Mouse (Mus musculus) hindbrain, embryonic 14.5 days (tissue): Measurements from ENCODE around the gene Pik3cd. TPM values are rescaled to one million over a fixed set of nuclear protein-coding genes. Genes with fewer than 3 reads are reported as not detected.
A peak's percentile ranks its signal among the peaks of the same experiment; 100 is the strongest.

Experiments used
- ATAC-seq: fragments of 200-750 bp; cut with Nextera tagmentation; 2 replicates; pipeline ENCODE4 v1.8.0; 2017; ENCODE audit warnings: moderate number of reproducible peaks, mild to moderate bottlenecking, moderate TSS enrichment, moderate library complexity; ENCODE audit not compliant: low FRiP score
- DNase-seq: peaks from one replicate; pipeline ENCODE4 v3.0.0-alpha.2; 2015; ENCODE audit warnings: low spot score
- H3K27ac ChIP-seq: fragments of 300-500 bp; sonication (generic); 2 replicates; pipeline ENCODE4 v1.5.1; 2014; ENCODE audit warnings: mild to moderate bottlenecking, moderate library complexity
- H3K27me3 ChIP-seq: fragments of 300-500 bp; sonication (generic); 2 replicates; pipeline ENCODE4 v1.6.1; 2014; ENCODE audit warnings: mild to moderate bottlenecking, low read length, mixed read lengths; ENCODE audit not compliant: control insufficient read depth, insufficient read depth
- H3K36me3 ChIP-seq: fragments of 300-500 bp; sonication (generic); replicated peaks from 2 replicates; pipeline ENCODE4 v1.6.1; 2014; ENCODE audit not compliant: control insufficient read depth, insufficient read depth
- H3K4me1 ChIP-seq: fragments of 300-500 bp; sonication (generic); replicated peaks from 2 replicates; pipeline ENCODE4 v1.6.1; 2014; ENCODE audit warnings: antibody characterized with exemption, low read length, mixed read lengths; ENCODE audit not compliant: control insufficient read depth, insufficient read depth
- H3K4me2 ChIP-seq: fragments of 300-500 bp; sonication (generic); replicated peaks from 2 replicates; pipeline ENCODE4 v1.6.1; 2014; ENCODE audit warnings: mild to moderate bottlenecking, moderate library complexity
- H3K4me3 ChIP-seq: fragments of 300-500 bp; sonication (generic); replicated peaks from 2 replicates; pipeline ENCODE4 v1.5.1; 2014; ENCODE audit warnings: mild to moderate bottlenecking, low read length
- H3K9ac ChIP-seq: fragments of 300-500 bp; sonication (generic); 2 replicates; pipeline ENCODE4 v1.6.1; 2014
- H3K9me3 ChIP-seq: fragments of 300-500 bp; sonication (generic); 2 replicates; pipeline ENCODE4 v1.6.1; 2016; ENCODE audit warnings: low read length; ENCODE audit not compliant: control insufficient read depth
- WGBS: fragments of 180-500 bp; shearing (Covaris S2); extraction: QIAGEN DNeasy Blood & Tissue Kit; methylation state at CpG from one replicate; pipeline ENCODE4 v1.1.7; 2014; 5-methylcytosine and 5-hydroxymethylcytosine counted together
- polyA plus RNA-seq: library from polyadenylated mRNA; unstranded; fragments of >200 nt; fragmentation: Nextera tagmentation; extraction: Ambion mirVana; gene quantifications from 2 replicates; pipeline ENCODE4 v1.2.1, GENCODE M21; 2014

Pik3cd gene
- polyA plus RNA-seq, 1 experiment from 2014 or later = 16.5 TPM

GRCm38 (mm10) chr4:149736581-149736980 is 34.2 kb upstream of the Pik3cd start:
- DNase-seq (peak; percentile 54), ATAC-seq (no peak)
- Histone ChIP-seq H3K9ac (peak overlapping the region; percentile 88), H3K4me3 (peak overlapping the region; percentile 82), H3K9me3 (no peaks in the 10 kb centered on the region), H3K27me3 (no peaks in the 10 kb centered on the region), H3K4me1 (peaks cover 54% of the 10 kb centered on the region), H3K36me3 (peaks cover 9% of the 10 kb centered on the region), H3K4me2 (peak overlapping the region; percentile 87), H3K27ac (no peak overlapping the region)
- WGBS = 35% methylated on average over 4 of the region's 4 CpGs

GRCm38 (mm10) chr4:149735624-149736250 is 33.4 kb upstream of the Pik3cd start:
- Histone ChIP-seq H3K4me1 (peaks cover 54% of the 10 kb centered on the region), H3K9me3 (no peaks in the 10 kb centered on the region), H3K36me3 (peaks cover 12% of the 10 kb centered on the region), H3K4me2 (peak overlapping the region; percentile 87), H3K9ac (peak overlapping the region; percentile 88), H3K27ac (no peak overlapping the region), H3K27me3 (no peaks in the 10 kb centered on the region), H3K4me3 (0 out of 2 replicates have a peak overlapping the region, but pooled peaks have one; percentile 82)
- ATAC-seq = no peak
- WGBS = 86% methylated on average over 5 of the region's 5 CpGs
- DNase-seq = no peak

GRCm38 (mm10) chr4:149734730-149735475 is 32.5 kb upstream of the Pik3cd start:
- Histone ChIP-seq H3K4me3 (no peak overlapping the region), H3K4me2 (peak overlapping the region; percentile 87), H3K9ac (peak overlapping the region; percentile 31), H3K27ac (no peak overlapping the region), H3K36me3 (peaks cover 20% of the 10 kb centered on the region), H3K27me3 (no peaks in the 10 kb centered on the region), H3K9me3 (no peaks in the 10 kb centered on the region), H3K4me1 (peaks cover 54% of the 10 kb centered on the region)
- 77% methylated on average over 10 of the region's 10 CpGs for WGBS
- ATAC-seq (no peak), DNase-seq (no peak)

- H3K9ac ChIP-seq = peak overlapping the region; percentile 46
- peak overlapping the region; percentile 72 for H3K27ac ChIP-seq
- peaks cover 27% of the 10 kb centered on the region for H3K36me3 ChIP-seq
- DNase-seq = no peak
- WGBS = 91% methylated on average over 6 of the region's 6 CpGs
- peak overlapping the region; percentile 37; the same call in 1 of the 2 replicates for H3K4me2 ChIP-seq
- no peaks in the 10 kb centered on the region for H3K9me3 ChIP-seq
- no peaks in the 10 kb centered on the region for H3K27me3 ChIP-seq
- no peak overlapping the region for H3K4me3 ChIP-seq
- H3K4me1 ChIP-seq = peaks cover 54% of the 10 kb centered on the region
- no peak for ATAC-seq
Observed at GRCm38 (mm10) chr4:149734246-149734645, 31.9 kb upstream of the Pik3cd start.

- no peak overlapping the region for H3K4me3 ChIP-seq
- H3K4me1 ChIP-seq = peaks cover 54% of the 10 kb centered on the region
- peak overlapping the region; percentile 37 for H3K4me2 ChIP-seq
- peak overlapping the region; percentile 72 for H3K27ac ChIP-seq
- peaks cover 32% of the 10 kb centered on the region for H3K36me3 ChIP-seq
- 38% methylated on average over 6 of the region's 6 CpGs for WGBS
- DNase-seq (no peak), ATAC-seq (no peak)
- H3K9me3 ChIP-seq = no peaks in the 10 kb centered on the region
- peak overlapping the region; percentile 46 for H3K9ac ChIP-seq
- no peaks in the 10 kb centered on the region for H3K27me3 ChIP-seq
Observed at GRCm38 (mm10) chr4:149733748-149734147, 31.4 kb upstream of the Pik3cd start.

- WGBS = 76% methylated on average over 10 of the region's 10 CpGs
- Histone ChIP-seq H3K9ac (0 out of 2 replicates have a peak overlapping the region, but pooled peaks have one; percentile 46), H3K4me3 (no peak overlapping the region)
Observed at GRCm38 (mm10) chr4:149732800-149733199, 30.4 kb upstream of the Pik3cd start.

GRCm38 (mm10) chr4:149732313-149732712 is 29.9 kb upstream of the Pik3cd start:
- ATAC-seq = no peak
- Histone ChIP-seq H3K27ac (no peak overlapping the region), H3K27me3 (no peaks in the 10 kb centered on the region), H3K4me2 (no peak overlapping the region), H3K4me1 (peaks cover 50% of the 10 kb centered on the region), H3K4me3 (no peak overlapping the region), H3K9me3 (no peaks in the 10 kb centered on the region), H3K36me3 (peaks cover 46% of the 10 kb centered on the region), H3K9ac (no peak overlapping the region)
- no peak for DNase-seq
- WGBS = 73% methylated on average over 3 of the region's 3 CpGs

More at GRCm38 (mm10) chr4:149732800-149733199, 30.4 kb upstream of the Pik3cd start:
- Histone ChIP-seq H3K27me3 (no peaks in the 10 kb centered on the region), H3K4me1 (peaks cover 50% of the 10 kb centered on the region), H3K27ac (peak overlapping the region; percentile 72; the same call in 1 of the 2 replicates), H3K4me2 (peak overlapping the region; percentile 37; the same call in 1 of the 2 replicates), H3K9me3 (no peaks in the 10 kb centered on the region), H3K36me3 (peaks cover 41% of the 10 kb centered on the region)
- DNase-seq (no peak), ATAC-seq (no peak)

- Histone ChIP-seq H3K9ac (no peak overlapping the region), H3K27me3 (no peaks in the 10 kb centered on the region), H3K36me3 (peaks cover 61% of the 10 kb centered on the region), H3K27ac (no peak overlapping the region), H3K4me1 (peaks cover 36% of the 10 kb centered on the region), H3K4me2 (no peak overlapping the region), H3K4me3 (no peak overlapping the region), H3K9me3 (no peaks in the 10 kb centered on the region)
- ATAC-seq (no peak), DNase-seq (no peak)
- 71% methylated on average over 7 of the region's 7 CpGs for WGBS
Observed at GRCm38 (mm10) chr4:149730827-149731226, 28.5 kb upstream of the Pik3cd start.

- H3K4me3 ChIP-seq = no peak overlapping the region
- DNase-seq (no peak), ATAC-seq (no peak)
- H3K27me3 ChIP-seq = no peaks in the 10 kb centered on the region
- no peak overlapping the region for H3K27ac ChIP-seq
- no peaks in the 10 kb centered on the region for H3K9me3 ChIP-seq
- H3K9ac ChIP-seq = no peak overlapping the region
- H3K4me1 ChIP-seq = peaks cover 20% of the 10 kb centered on the region
- WGBS = 80% methylated on average over 8 of the region's 8 CpGs
- peaks cover 72% of the 10 kb centered on the region for H3K36me3 ChIP-seq
- H3K4me2 ChIP-seq = no peak overlapping the region
Observed at GRCm38 (mm10) chr4:149728810-149729209, 26.4 kb upstream of the Pik3cd start.
